Mouse (Mus musculus) liver, postnatal 0 days (tissue): Measurements from ENCODE around the gene Gbp6. TPM values are rescaled to one million over a fixed set of nuclear protein-coding genes. Genes with fewer than 3 reads are reported as not detected.
"Not testable (repeated sequence)": the region's sequence is repeated elsewhere in the genome, so short reads cannot be mapped to it uniquely, and the experiment has no call there.

Source experiments
- ATAC-seq: fragments of 200-750 bp; cut with Nextera tagmentation; 2 replicates; pipeline ENCODE4 v1.8.0; 2017; ENCODE audit warnings: mild to moderate bottlenecking, moderate library complexity
- DNase-seq: peaks from one replicate; pipeline ENCODE4 v3.0.0-alpha.2; 2016
- H3K27ac ChIP-seq: fragments of 300-500 bp; sonication (generic); 2 replicates; pipeline ENCODE4 v1.5.1; 2014; ENCODE audit warnings: antibody characterized with exemption, moderate library complexity, mild to moderate bottlenecking, low read depth
- H3K27me3 ChIP-seq: fragments of 300-500 bp; sonication (generic); 2 replicates; pipeline ENCODE4 v1.6.1; 2014; ENCODE audit warnings: low read length, control low read depth, mixed read lengths; ENCODE audit not compliant: insufficient read depth
- H3K36me3 ChIP-seq: fragments of 300-500 bp; sonication (generic); replicated peaks from 2 replicates; pipeline ENCODE4 v1.6.1; 2014; ENCODE audit warnings: mild to moderate bottlenecking, control low read depth, low read length, moderate library complexity, mixed read lengths; ENCODE audit not compliant: insufficient read depth
- H3K4me1 ChIP-seq: fragments of 300-500 bp; sonication (generic); 2 replicates; pipeline ENCODE4 v1.6.1; 2014; ENCODE audit warnings: antibody characterized with exemption, mild to moderate bottlenecking, control low read depth; ENCODE audit not compliant: insufficient read depth
- H3K4me2 ChIP-seq: fragments of 300-500 bp; sonication (generic); 2 replicates; pipeline ENCODE4 v1.6.1; 2014; ENCODE audit warnings: low read depth, mild to moderate bottlenecking, low read length, moderate library complexity, mixed read lengths
- H3K4me3 ChIP-seq: fragments of 300-500 bp; sonication (generic); 2 replicates; pipeline ENCODE4 v1.5.1; 2014; ENCODE audit warnings: low read depth, low read length
- H3K9ac ChIP-seq: fragments of 300-500 bp; sonication (generic); replicated peaks from 2 replicates; pipeline ENCODE4 v1.6.1; 2014; ENCODE audit warnings: mild to moderate bottlenecking, moderate library complexity
- H3K9me3 ChIP-seq: fragments of 300-500 bp; sonication (generic); 2 replicates; pipeline ENCODE4 v1.6.1; 2016; ENCODE audit warnings: mild to moderate bottlenecking, control low read depth, low read length, mixed read lengths
- CTCF ChIP-seq: sonication (generic); IDR thresholded peaks from 2 replicates; pipeline ENCODE4 v1.5.1; 2016; ENCODE audit warnings: antibody characterized with exemption, low read depth
- EP300 ChIP-seq: IDR thresholded peaks from 2 replicates; pipeline ENCODE4 v1.6.1; 2016; ENCODE audit warnings: antibody characterized with exemption, low read depth, mild to moderate bottlenecking
- WGBS: fragments of 180-500 bp; shearing (Covaris S2); extraction: QIAGEN DNeasy Blood & Tissue Kit; methylation state at CpG from one replicate; pipeline ENCODE4 v1.1.7; 2014; ENCODE audit not compliant: insufficient replicate concordance; 5-methylcytosine and 5-hydroxymethylcytosine counted together
- polyA plus RNA-seq: library from polyadenylated mRNA; unstranded; fragments of >200 nt; fragmentation: Nextera tagmentation; extraction: Ambion mirVana; gene quantifications from 2 replicates; pipeline ENCODE4 v1.2.1, GENCODE M21; 2015

Gene Gbp6
- 10.7 and 10.8 TPM in 2 replicates for polyA plus RNA-seq

- H3K4me1 ChIP-seq, H3K36me3 ChIP-seq, H3K27me3 ChIP-seq, H3K9me3 ChIP-seq, H3K9ac ChIP-seq, DNase-seq: not testable (repeated sequence)
- ATAC-seq: peak; percentile 51
- peak within 1 kb of the TSS; percentile 49 for H3K27ac ChIP-seq
- peak within 1 kb of the TSS; percentile 57 for H3K4me2 ChIP-seq
- 34% methylated on average over 3 of the region's 3 CpGs for WGBS
- H3K4me3 ChIP-seq: peak within 1 kb of the TSS; percentile 20; the same call in 1 of the 2 replicates
Observed at GRCm38 (mm10) chr5:105293226-105294165, at the start of gene Gbp6, which contains the start of gene Gm43302. Gene Gbp6, minus strand, starts transcription at chr5:105293698. Gene Gm43302, minus strand, starts transcription at chr5:105293695.

GRCm38 (mm10) chr5:105341281-105341680, 47.8 kb upstream of the Gbp6 start:
- Histone ChIP-seq H3K36me3 (no peaks in the 10 kb centered on the region), H3K9me3 (no peaks in the 10 kb centered on the region), H3K27ac (no peak overlapping the region), H3K4me1 (0 out of 2 replicates have a peak, but pooled peaks cover 2% of the 10 kb centered on the region), H3K4me2 (no peak overlapping the region), H3K27me3 (no peaks in the 10 kb centered on the region), H3K4me3 (no peak overlapping the region), H3K9ac (no peak overlapping the region)
- TF ChIP-seq EP300: no peak
- TF ChIP-seq CTCF: no peak
- 60% methylated on average over 2 of the region's 2 CpGs for WGBS
- no peak for ATAC-seq
- no peak for DNase-seq

GRCm38 (mm10) chr5:105322543-105322942, 29.0 kb upstream of the Gbp6 start:
- ATAC-seq (no peak), DNase-seq (no peak)
- no peaks in the 10 kb centered on the region for H3K27me3 ChIP-seq
- H3K4me3 ChIP-seq: no peak overlapping the region
- no peak overlapping the region for H3K9ac ChIP-seq
- WGBS: 56% methylated on average over 2 of the region's 2 CpGs
- H3K36me3 ChIP-seq: no peaks in the 10 kb centered on the region
- no peak overlapping the region for H3K27ac ChIP-seq
- no peaks in the 10 kb centered on the region for H3K4me1 ChIP-seq
- H3K9me3 ChIP-seq: no peaks in the 10 kb centered on the region
- H3K4me2 ChIP-seq: no peak overlapping the region
- TF ChIP-seq CTCF (peak; percentile 48), EP300 (no peak)

GRCm38 (mm10) chr5:105310941-105311340, 17.4 kb upstream of the Gbp6 start:
- Histone ChIP-seq H3K4me2 (no peak overlapping the region), H3K4me1 (no peaks in the 10 kb centered on the region), H3K9ac (no peak overlapping the region), H3K4me3 (no peak overlapping the region), H3K36me3 (no peaks in the 10 kb centered on the region), H3K27me3 (no peaks in the 10 kb centered on the region), H3K9me3 (peaks cover 2% of the 10 kb centered on the region; the same call in 1 of the 2 replicates), H3K27ac (no peak overlapping the region)
- no peak for TF ChIP-seq EP300
- TF ChIP-seq CTCF: 0 out of 2 replicates have a peak, but pooled peaks have one; percentile 6
- DNase-seq (no peak), ATAC-seq (no peak)
- WGBS: 64% methylated on average over 2 of the region's 2 CpGs

- not testable (repeated sequence) for DNase-seq, H3K4me2 ChIP-seq, ATAC-seq, H3K4me3 ChIP-seq, H3K9ac ChIP-seq, H3K36me3 ChIP-seq, H3K27me3 ChIP-seq, H3K9me3 ChIP-seq, H3K4me1 ChIP-seq, H3K27ac ChIP-seq
- whole genome bisulfite sequencing: 49% methylated on average over 1 of the region's 1 CpGs
Observed at GRCm38 (mm10) chr5:105309148-105309547, 15.7 kb upstream of the Gbp6 start.

GRCm38 (mm10) chr5:105306946-105307345, 13.4 kb upstream of the Gbp6 start:
- not testable (repeated sequence) for H3K27me3 ChIP-seq, H3K27ac ChIP-seq, H3K9ac ChIP-seq, H3K4me2 ChIP-seq, DNase-seq, H3K4me1 ChIP-seq, H3K4me3 ChIP-seq, H3K36me3 ChIP-seq, ATAC-seq, H3K9me3 ChIP-seq
